ENCODE assay signal across 27 mouse cellular contexts in genomic region chr9:9107697-9108096, GRCm38 (mm10).
DNase-seq lines count a peak whose midpoint lies in the region; ATAC-seq and TF ChIP-seq lines count a peak whose summit lies in the region.
"Had no signal": no experiment of that assay in that cellular context is flagged by ENCODE, and none has a peak within 500 bp of the region (broad histone marks: within the 10 kb centered on the region; RNA-seq: fewer than 3 reads in every experiment).

No protein-coding gene starts in this region.

- TF ChIP-seq POLR2A in myocyte (IDR thresholded peaks at IDR 0.05; ENCODE audit: insufficient read length, low read depth), result no peak

- H3K27me3 ChIP-seq in myocyte (ENCODE audit: control insufficient read depth, insufficient read depth, insufficient read length), result no peaks in the 10 kb centered on the region
- H3K27me3 ChIP-seq in midbrain, embryonic 10.5 days (ENCODE audit: low read depth, poor library complexity, severe bottlenecking), result no peaks in the 10 kb centered on the region
- H3K27me3 ChIP-seq: CH12.LX; embryonic facial prominence, embryonic 13.5 days; embryonic facial prominence, embryonic 15.5 days; forebrain, embryonic 13.5 days; forebrain, embryonic 15.5 days; Patski had no signal

- 0 out of 2 replicates have a peak, but pooled peaks have one; percentile 15 for ATAC-seq in common myeloid progenitor, adult 5-6 weeks (replicated peaks; ENCODE audit: low read depth, poor library complexity, severe bottlenecking)
- peak; percentile 89 to 96 for ATAC-seq in hematopoietic stem cell, adult 5-6 weeks (replicated peaks in 1 of 2; ENCODE audit: insufficient read depth in 1 of 2, low FRiP score in 2 of 2, low TSS enrichment in 1 of 2, low read depth in 1 of 2, poor library complexity in 2 of 2, severe bottlenecking in 2 of 2)
- ATAC-seq: activated CD4-positive, CD25-positive, alpha-beta regulatory T cell, adult 4 months; CD4-positive, CD25-positive, alpha-beta regulatory T cell, adult 4 months; forebrain, embryonic 13.5 days; forebrain, embryonic 15.5 days; forebrain, postnatal 0 days; Patski had no signal

- no peaks in the 10 kb centered on the region for H3K4me1 ChIP-seq in midbrain, embryonic 10.5 days
- H3K4me1 ChIP-seq: forebrain, embryonic 13.5 days; forebrain, embryonic 15.5 days had no signal

- DNase-seq in A20 (ENCODE audit: low read depth, low spot score), result peak; percentile 4
- no peak for DNase-seq in midbrain, embryonic 10.5 days (ENCODE audit: low spot score)
- DNase-seq in thymus, postnatal 36 days, result no peak
- DNase-seq in embryo, embryonic 10.5 days (ENCODE audit: low spot score), result no peak
- DNase-seq: adrenal gland, postnatal 10 days; adrenal gland, postnatal 25 days; B cell, adult 2 months; cerebellum, adult 11 months; cerebellum, adult 18-20 months; cerebellum, adult 8-10 months; cerebellum, adult 9-11 months; cerebellum, postnatal 14 days; cerebellum, postnatal 36 days; embryo, embryonic 11 days; forebrain, postnatal 0 days had no signal

- H3ac ChIP-seq in myocyte (ENCODE audit: control insufficient read depth, insufficient read length), result no peak overlapping the region

- H3K9me3 ChIP-seq in midbrain, embryonic 10.5 days (replicated peaks), result no peaks in the 10 kb centered on the region
- H3K9me3 ChIP-seq: embryonic facial prominence, embryonic 13.5 days; embryonic facial prominence, embryonic 15.5 days; forebrain, embryonic 13.5 days; forebrain, embryonic 15.5 days; G1E had no signal

- H3K36me3 ChIP-seq in myocyte (ENCODE audit: control insufficient read depth, insufficient read depth), result no peaks in the 10 kb centered on the region
- no peaks in the 10 kb centered on the region for H3K36me3 ChIP-seq in midbrain, embryonic 10.5 days
- H3K36me3 ChIP-seq: embryonic facial prominence, embryonic 13.5 days; embryonic facial prominence, embryonic 15.5 days; forebrain, embryonic 15.5 days; G1E had no signal

- H3K79me2 ChIP-seq in myocyte (ENCODE audit: control insufficient read depth, insufficient read depth), result peaks cover 51% of the 10 kb centered on the region

- no peak overlapping the region for H3K4me3 ChIP-seq in myocyte
- no peak overlapping the region for H3K4me3 ChIP-seq in midbrain, embryonic 10.5 days
- H3K4me3 ChIP-seq: embryonic facial prominence, embryonic 13.5 days; embryonic facial prominence, embryonic 15.5 days; forebrain, embryonic 13.5 days; forebrain, embryonic 15.5 days had no signal

- peak overlapping the region; percentile 43 for H3K4me2 ChIP-seq in myocyte (ENCODE audit: low read depth)
- H3K4me2 ChIP-seq: embryonic facial prominence, embryonic 13.5 days; embryonic facial prominence, embryonic 15.5 days; forebrain, embryonic 13.5 days; forebrain, embryonic 15.5 days had no signal

- no peak overlapping the region for H3K27ac ChIP-seq in midbrain, embryonic 10.5 days (replicated peaks)
- H3K27ac ChIP-seq: embryonic facial prominence, embryonic 13.5 days; embryonic facial prominence, embryonic 15.5 days; forebrain, embryonic 13.5 days; forebrain, embryonic 15.5 days had no signal

TF ChIP-seq in myocyte, 11 proteins besides CTCF, POLR2A, EP300 and RAD21:
- TF ChIP-seq MAX (IDR thresholded peaks at IDR 0.05; ENCODE audit: low read depth), result no peak
- no peak for TF ChIP-seq REST (IDR thresholded peaks at IDR 0.05; ENCODE audit: insufficient read depth, insufficient read length)
- no peak for TF ChIP-seq MYOD1 (IDR thresholded peaks at IDR 0.05; ENCODE audit: control insufficient read depth in 1 of 3, insufficient read length in 2 of 3, low read depth in 2 of 3)
- no peak for TF ChIP-seq USF1 (IDR thresholded peaks at IDR 0.05; ENCODE audit: low read depth)
- TF ChIP-seq POLR2AphosphoS2 (IDR thresholded peaks at IDR 0.05; ENCODE audit: insufficient read length, low read depth), result no peak
- no peak for TF ChIP-seq MYOG (IDR thresholded peaks at IDR 0.05; ENCODE audit: control insufficient read depth in 1 of 3, insufficient read depth in 1 of 3, insufficient read length in 2 of 3, low read depth in 2 of 3)
- TF ChIP-seq CEBPB (IDR thresholded peaks at IDR 0.05; ENCODE audit: insufficient read depth, poor library complexity, severe bottlenecking), result no peak
- TF ChIP-seq SRF (IDR thresholded peaks at IDR 0.05; ENCODE audit: control insufficient read depth, insufficient read length, low read depth), result no peak
- TF ChIP-seq TCF12 (IDR thresholded peaks at IDR 0.05; ENCODE audit: insufficient read depth, poor library complexity, severe bottlenecking), result no peak
- TF ChIP-seq E2F4 (IDR thresholded peaks at IDR 0.05; ENCODE audit: insufficient read depth), result no peak
- TF ChIP-seq TCF3 (IDR thresholded peaks at IDR 0.05; ENCODE audit: insufficient read length, low read depth), result no peak
